Mouse (Mus musculus) spleen, adult 2 months (tissue): Measurements from ENCODE around the gene Pmvk.

Experiments used
- CTCF ChIP-seq: fragments of 200-500 bp; IDR thresholded peaks from 2 replicates; pipeline ENCODE4 v1.5.1; 2011; ENCODE audit warnings: mild to moderate bottlenecking, inconsistent platforms; ENCODE audit not compliant: insufficient read depth, insufficient read length, insufficient replicate concordance; ENCODE audit errors: extremely low read depth
- POLR2A ChIP-seq: fragments of 200-500 bp; IDR thresholded peaks from 2 replicates; pipeline ENCODE4 v1.6.1; 2011; ENCODE audit warnings: low read depth, low read length, inconsistent platforms

- TF ChIP-seq CTCF (no peak), POLR2A (no peak)
Measured at GRCm38 (mm10) chr3:89434532-89434931, 19.8 kb upstream of the Pmvk start.
